Mouse (Mus musculus) C2C12 (cell line): ENCODE measurements around the gene Trim45.

Experiments
- CEBPB ChIP-seq: IDR thresholded peaks from one replicate; pipeline ENCODE4 v1.6.1; 2011; ENCODE audit warnings: low read depth, mild to moderate bottlenecking, control low read depth, moderate library complexity
- CTCF ChIP-seq: IDR thresholded peaks from one replicate; pipeline ENCODE4 v1.5.1; 2011; ENCODE audit not compliant: control insufficient read depth, insufficient read depth, insufficient read length
- FOSL1 ChIP-seq: IDR thresholded peaks from one replicate; pipeline ENCODE4 v1.8.0; 2011; ENCODE audit warnings: mild to moderate bottlenecking, low read length; ENCODE audit not compliant: poor library complexity, insufficient read depth, severe bottlenecking
- MAX ChIP-seq: IDR thresholded peaks from one replicate; pipeline ENCODE4 v1.6.1; 2011; ENCODE audit warnings: mild to moderate bottlenecking, control low read depth
- MYOD1 ChIP-seq: IDR thresholded peaks from one replicate; pipeline ENCODE4 v1.6.1; 2011; ENCODE audit warnings: low read depth; ENCODE audit not compliant: control insufficient read depth, insufficient read length
- MYOG ChIP-seq: IDR thresholded peaks from one replicate; pipeline ENCODE4 v1.6.1; 2011; ENCODE audit not compliant: control insufficient read depth, insufficient read length; ENCODE audit errors: extremely low read depth
- USF1 ChIP-seq: IDR thresholded peaks from one replicate; pipeline ENCODE4 v1.6.1; 2011; ENCODE audit warnings: low read depth, mild to moderate bottlenecking, control low read depth, moderate library complexity

- TF ChIP-seq CTCF (no peak), MAX (no peak), CEBPB (no peak), FOSL1 (no peak), USF1 (no peak), MYOD1 (no peak), MYOG (no peak)
Measured at GRCm38 (mm10) chr3:100961007-100961406, 39.0 kb downstream of the Trim45 start.
